Mouse (Mus musculus): ENCODE results near the gene Igfbpl1. TPM values are rescaled to one million over a fixed set of nuclear protein-coding genes. Genes with fewer than 3 reads are reported as not detected.

The Igfbpl1 gene
- 0.08 TPM in 1 of 2 replicates, not detected in the other for polyA plus RNA-seq (2015; fragmentation: Nextera tagmentation; extraction: Ambion mirVana)

DNA sequence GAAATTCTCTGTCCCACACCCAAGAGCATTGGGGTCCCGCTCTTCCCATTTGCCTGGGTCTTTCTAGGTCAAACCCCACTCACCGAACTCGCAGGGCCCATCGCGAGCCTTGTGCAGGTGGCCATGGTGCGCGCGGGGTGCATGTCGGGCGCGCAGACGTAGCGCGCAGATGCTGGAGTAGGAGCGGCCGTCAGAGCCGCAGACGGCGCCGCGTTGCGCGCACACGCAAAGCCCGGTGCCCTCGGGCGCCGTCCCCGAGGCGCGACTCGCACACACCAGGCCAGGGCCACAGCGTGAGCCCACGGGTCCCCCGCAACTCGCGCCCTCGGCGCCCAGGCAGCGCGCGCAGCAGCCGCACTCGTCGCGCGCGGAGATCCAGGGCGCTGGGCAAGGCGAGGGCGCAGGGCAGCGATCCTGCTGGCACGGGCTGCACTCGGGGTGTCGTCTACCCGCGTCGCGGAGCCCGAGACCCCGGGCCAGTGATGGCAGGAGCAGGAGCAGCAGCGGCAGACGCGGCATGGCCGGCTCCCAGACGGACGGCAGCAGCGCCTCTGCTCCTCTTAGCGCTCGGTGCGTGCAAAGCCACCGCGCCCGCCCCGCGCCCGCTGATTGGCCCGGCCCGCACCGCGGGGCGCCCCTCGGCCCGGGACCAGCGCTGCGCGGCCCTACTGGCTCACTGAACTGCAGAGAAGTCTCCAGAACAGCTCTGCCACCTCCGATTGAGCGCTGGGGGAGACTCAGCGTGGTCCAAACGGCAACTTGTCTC is at the start of gene Igfbpl1:
TSS of gene Igfbpl1 (minus strand) at position 649 of the 766 bp plus-strand sequence.
- Histone ChIP-seq H3K9ac (ENCODE audit: low read length) (no peak within 1 kb of the TSS; the same call in 1 of the 2 replicates), H3K36me3 (ENCODE audit: control insufficient read depth, insufficient read depth, low read length) (no peaks in the 10 kb centered on the region), H3K4me2 (ENCODE audit: low read depth, low read length) (peak within 1 kb of the TSS; percentile 60), H3K9me3 (ENCODE audit: control insufficient read depth, low read length) (no peaks in the 10 kb centered on the region), H3K27ac (ENCODE audit: low read length) (no peak within 1 kb of the TSS), H3K27me3 (ENCODE audit: control insufficient read depth, insufficient read depth, low read depth, low read length) (peaks cover 64% of the 10 kb centered on the region), H3K4me1 (replicated peaks; ENCODE audit: control insufficient read depth, insufficient read depth, low read length) (peaks cover 3% of the 10 kb centered on the region; the same call in 1 of the 2 replicates), H3K4me3 (ENCODE audit: low read length) (peak within 1 kb of the TSS; percentile 43)
- 1% methylated on average over 72 of the region's 91 CpGs for WGBS
- peak; percentile 56; the same call in 1 of the 2 replicates for ATAC-seq (ENCODE audit: low read depth)

DNA sequence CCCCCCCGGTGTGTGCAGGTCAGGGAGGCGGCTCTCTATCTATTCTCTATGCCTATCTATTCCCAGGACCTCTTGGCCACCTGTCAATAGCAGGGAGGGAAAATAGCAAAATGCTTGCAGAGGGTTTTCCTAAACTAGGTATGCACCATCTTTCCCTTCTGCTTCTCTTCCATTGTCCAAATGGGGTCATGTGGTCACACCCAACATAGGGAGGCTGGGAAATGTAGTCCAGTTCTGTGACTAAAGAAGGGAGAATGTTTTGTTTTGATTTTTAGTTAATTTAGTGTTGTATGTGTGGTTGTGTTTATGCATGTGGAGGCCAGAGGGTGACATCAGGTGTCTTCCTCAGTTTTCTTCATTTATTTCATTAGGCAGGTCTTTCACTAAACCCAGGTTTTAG is 45.4 kb upstream of the Igfbpl1 start:
- H3K27ac ChIP-seq (ENCODE audit: low read length), result no peak overlapping the region
- H3K9ac ChIP-seq (ENCODE audit: low read length), result no peak overlapping the region
- no peaks in the 10 kb centered on the region for H3K4me1 ChIP-seq (replicated peaks; ENCODE audit: control insufficient read depth, insufficient read depth, low read length)
- no peak for ATAC-seq (ENCODE audit: low read depth)
- no peak overlapping the region for H3K4me3 ChIP-seq (ENCODE audit: low read length)
- WGBS, result 85% methylated on average over 2 of the region's 2 CpGs
- H3K36me3 ChIP-seq (ENCODE audit: control insufficient read depth, insufficient read depth, low read length), result no peaks in the 10 kb centered on the region
- H3K9me3 ChIP-seq (ENCODE audit: control insufficient read depth, low read length), result no peaks in the 10 kb centered on the region; the same call in 1 of the 2 replicates
- no peaks in the 10 kb centered on the region for H3K27me3 ChIP-seq (ENCODE audit: control insufficient read depth, insufficient read depth, low read depth, low read length)
- no peak overlapping the region for H3K4me2 ChIP-seq (ENCODE audit: low read depth, low read length)

GRCm38 (mm10) chr4:45869021-45869815 is 42.5 kb upstream of the Igfbpl1 start:
- H3K4me2 ChIP-seq (ENCODE audit: low read depth, low read length), result peak overlapping the region; percentile 7; the same call in 1 of the 2 replicates

GRCm38 (mm10) chr4:45867416-45867815 is 40.7 kb upstream of the Igfbpl1 start:
- Histone ChIP-seq H3K27ac (ENCODE audit: low read length) (no peak overlapping the region), H3K4me1 (replicated peaks; ENCODE audit: control insufficient read depth, insufficient read depth, low read length) (no peaks in the 10 kb centered on the region), H3K27me3 (ENCODE audit: control insufficient read depth, insufficient read depth, low read depth, low read length) (no peaks in the 10 kb centered on the region), H3K4me2 (ENCODE audit: low read depth, low read length) (no peak overlapping the region), H3K36me3 (ENCODE audit: control insufficient read depth, insufficient read depth, low read length) (no peaks in the 10 kb centered on the region), H3K9me3 (ENCODE audit: control insufficient read depth, low read length) (no peaks in the 10 kb centered on the region), H3K9ac (ENCODE audit: low read length) (no peak overlapping the region), H3K4me3 (ENCODE audit: low read length) (no peak overlapping the region)
- 84% methylated on average over 8 of the region's 8 CpGs for WGBS
- ATAC-seq (ENCODE audit: low read depth), result no peak

More at GRCm38 (mm10) chr4:45869021-45869815, 42.5 kb upstream of the Igfbpl1 start:
- WGBS, result 36% methylated on average over 24 of the region's 24 CpGs
- H3K9ac ChIP-seq (ENCODE audit: low read length), result no peak overlapping the region
- no peak overlapping the region for H3K4me3 ChIP-seq (ENCODE audit: low read length)
- no peaks in the 10 kb centered on the region for H3K36me3 ChIP-seq (ENCODE audit: control insufficient read depth, insufficient read depth, low read length)
- H3K9me3 ChIP-seq (ENCODE audit: control insufficient read depth, low read length), result no peaks in the 10 kb centered on the region
- no peak overlapping the region for H3K27ac ChIP-seq (ENCODE audit: low read length)
- H3K27me3 ChIP-seq (ENCODE audit: control insufficient read depth, insufficient read depth, low read depth, low read length), result no peaks in the 10 kb centered on the region
- no peak for ATAC-seq (ENCODE audit: low read depth)
- no peaks in the 10 kb centered on the region for H3K4me1 ChIP-seq (replicated peaks; ENCODE audit: control insufficient read depth, insufficient read depth, low read length)

DNA sequence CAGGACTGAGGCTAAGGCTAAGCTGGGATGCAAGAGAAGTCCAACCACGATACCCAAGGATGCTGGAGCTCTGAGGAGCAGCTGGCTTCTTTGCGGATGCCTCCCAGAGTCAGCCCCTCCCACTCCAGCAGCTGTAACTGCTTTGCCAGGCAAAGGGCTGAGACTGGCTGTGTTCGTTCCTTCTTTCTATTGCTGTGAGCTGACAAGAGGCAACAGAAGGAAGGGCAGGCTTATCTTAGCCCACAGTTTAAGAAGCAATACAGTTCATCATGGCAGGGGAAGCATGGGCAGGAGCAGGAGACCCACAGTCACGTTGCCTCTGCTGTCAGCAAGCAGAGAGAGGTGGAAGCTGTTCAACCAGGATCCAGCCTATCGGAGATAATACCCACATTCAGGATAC is 34.4 kb upstream of the Igfbpl1 start:
- no peak for ATAC-seq (ENCODE audit: low read depth)
- Histone ChIP-seq H3K4me3 (ENCODE audit: low read length) (no peak overlapping the region), H3K4me2 (ENCODE audit: low read depth, low read length) (no peak overlapping the region), H3K4me1 (replicated peaks; ENCODE audit: control insufficient read depth, insufficient read depth, low read length) (peaks cover 8% of the 10 kb centered on the region), H3K27me3 (ENCODE audit: control insufficient read depth, insufficient read depth, low read depth, low read length) (peaks cover 2% of the 10 kb centered on the region; the same call in 1 of the 2 replicates), H3K27ac (ENCODE audit: low read length) (no peak overlapping the region), H3K9me3 (ENCODE audit: control insufficient read depth, low read length) (0 out of 2 replicates have a peak, but pooled peaks cover 2% of the 10 kb centered on the region), H3K9ac (ENCODE audit: low read length) (no peak overlapping the region), H3K36me3 (ENCODE audit: control insufficient read depth, insufficient read depth, low read length) (no peaks in the 10 kb centered on the region)
- 50% methylated on average over 5 of the region's 5 CpGs for WGBS

GRCm38 (mm10) chr4:45855803-45856424 is 29.2 kb upstream of the Igfbpl1 start:
- no peaks in the 10 kb centered on the region for H3K36me3 ChIP-seq (ENCODE audit: control insufficient read depth, insufficient read depth, low read length)

DNA sequence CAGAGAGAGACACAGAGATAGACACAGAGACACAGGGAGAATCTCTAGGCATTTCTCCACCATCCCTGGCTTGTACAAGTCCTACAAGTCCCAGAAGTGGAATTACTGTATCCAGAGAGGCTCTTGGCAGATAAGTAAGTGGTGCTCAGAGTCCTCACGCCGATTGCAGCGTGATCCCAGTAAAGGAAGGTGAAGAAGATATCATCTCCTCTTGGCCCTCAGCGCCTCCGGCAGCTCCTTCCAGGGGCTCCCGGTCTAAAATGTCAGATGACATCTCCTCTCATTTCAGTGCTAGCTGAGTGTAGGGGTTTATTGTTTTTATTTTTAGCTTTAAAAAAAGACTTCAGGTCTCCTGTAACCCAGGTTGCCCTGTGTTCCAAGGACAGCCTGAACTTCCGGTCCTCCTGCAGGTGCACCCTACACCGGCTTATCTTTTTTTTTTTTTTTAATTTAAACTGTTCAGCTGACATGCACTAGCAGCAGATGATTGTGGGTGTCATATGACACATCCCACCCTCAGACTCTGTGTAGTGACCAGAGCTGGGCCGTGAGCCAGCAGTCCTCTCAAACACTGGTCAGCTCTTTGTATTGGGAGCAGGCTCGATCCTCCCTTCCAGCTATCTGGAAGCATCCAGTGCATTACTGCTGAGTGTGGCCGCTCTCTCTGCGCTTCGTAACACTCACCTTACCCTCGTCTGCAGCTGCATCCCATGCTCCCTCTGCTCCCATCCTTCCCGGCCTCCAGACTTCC is 26.9 kb upstream of the Igfbpl1 start:
- peaks cover 9% of the 10 kb centered on the region; the same call in 1 of the 2 replicates for H3K4me1 ChIP-seq (replicated peaks; ENCODE audit: control insufficient read depth, insufficient read depth, low read length)
- no peak overlapping the region for H3K4me2 ChIP-seq (ENCODE audit: low read depth, low read length)
- no peaks in the 10 kb centered on the region for H3K36me3 ChIP-seq (ENCODE audit: control insufficient read depth, insufficient read depth, low read length)
- ATAC-seq (ENCODE audit: low read depth), result peak; percentile 67
- no peaks in the 10 kb centered on the region for H3K9me3 ChIP-seq (ENCODE audit: control insufficient read depth, low read length)
- no peak overlapping the region for H3K9ac ChIP-seq (ENCODE audit: low read length)
- peaks cover 3% of the 10 kb centered on the region; the same call in 1 of the 2 replicates for H3K27me3 ChIP-seq (ENCODE audit: control insufficient read depth, insufficient read depth, low read depth, low read length)
- H3K27ac ChIP-seq (ENCODE audit: low read length), result no peak overlapping the region
- WGBS, result 34% methylated on average over 15 of the region's 15 CpGs
- H3K4me3 ChIP-seq (ENCODE audit: low read length), result no peak overlapping the region

More at GRCm38 (mm10) chr4:45855803-45856424, 29.2 kb upstream of the Igfbpl1 start:
- 0 out of 2 replicates have a peak, but pooled peaks cover 2% of the 10 kb centered on the region for H3K9me3 ChIP-seq (ENCODE audit: control insufficient read depth, low read length)
- H3K4me2 ChIP-seq (ENCODE audit: low read depth, low read length), result no peak overlapping the region
- peak; percentile 69 for ATAC-seq (ENCODE audit: low read depth)
- H3K4me3 ChIP-seq (ENCODE audit: low read length), result no peak overlapping the region
- H3K4me1 ChIP-seq (replicated peaks; ENCODE audit: control insufficient read depth, insufficient read depth, low read length), result peaks cover 15% of the 10 kb centered on the region
- H3K27ac ChIP-seq (ENCODE audit: low read length), result no peak overlapping the region
- 47% methylated on average over 19 of the region's 19 CpGs for WGBS
- H3K9ac ChIP-seq (ENCODE audit: low read length), result no peak overlapping the region
- H3K27me3 ChIP-seq (ENCODE audit: control insufficient read depth, insufficient read depth, low read depth, low read length), result peaks cover 3% of the 10 kb centered on the region; the same call in 1 of the 2 replicates

- no peak overlapping the region for H3K4me2 ChIP-seq (ENCODE audit: low read depth, low read length)
- peaks cover 3% of the 10 kb centered on the region; the same call in 1 of the 2 replicates for H3K27me3 ChIP-seq (ENCODE audit: control insufficient read depth, insufficient read depth, low read depth, low read length)
- 26% methylated on average over 3 of the region's 3 CpGs for WGBS
- no peaks in the 10 kb centered on the region for H3K36me3 ChIP-seq (ENCODE audit: control insufficient read depth, insufficient read depth, low read length)
- no peak overlapping the region for H3K27ac ChIP-seq (ENCODE audit: low read length)
- H3K9ac ChIP-seq (ENCODE audit: low read length), result no peak overlapping the region
- ATAC-seq (ENCODE audit: low read depth), result peak; percentile 27; the same call in 1 of the 2 replicates
- peaks cover 8% of the 10 kb centered on the region; the same call in 1 of the 2 replicates for H3K4me1 ChIP-seq (replicated peaks; ENCODE audit: control insufficient read depth, insufficient read depth, low read length)
- H3K9me3 ChIP-seq (ENCODE audit: control insufficient read depth, low read length), result no peaks in the 10 kb centered on the region
- no peak overlapping the region for H3K4me3 ChIP-seq (ENCODE audit: low read length)
Measured at GRCm38 (mm10) chr4:45851640-45852051, 24.9 kb upstream of the Igfbpl1 start.
